Mouse (Mus musculus) liver, embryonic 15.5 days (tissue): Measurements from ENCODE around the gene Khdc4. TPM values are rescaled to one million over a fixed set of nuclear protein-coding genes. Genes with fewer than 3 reads are reported as not detected.

Source experiments
- ATAC-seq: fragments of 200-750 bp; cut with Nextera tagmentation; 2 replicates; pipeline ENCODE4 v1.8.0; 2017; ENCODE audit warnings: moderate number of reproducible peaks, mild to moderate bottlenecking, moderate library complexity; ENCODE audit not compliant: insufficient read depth
- H3K27ac ChIP-seq: fragments of 300-500 bp; sonication (generic); replicated peaks from 2 replicates; pipeline ENCODE4 v1.5.1; 2015; ENCODE audit warnings: mild to moderate bottlenecking, inconsistent platforms
- H3K27me3 ChIP-seq: fragments of 300-500 bp; sonication (generic); 2 replicates; pipeline ENCODE4 v1.6.1; 2015; ENCODE audit warnings: mild to moderate bottlenecking, inconsistent platforms
- H3K36me3 ChIP-seq: fragments of 300-500 bp; sonication (generic); replicated peaks from 2 replicates; pipeline ENCODE4 v1.6.1; 2015; ENCODE audit warnings: moderate library complexity, mild to moderate bottlenecking, inconsistent platforms
- H3K4me1 ChIP-seq: fragments of 300-500 bp; sonication (generic); replicated peaks from 2 replicates; pipeline ENCODE4 v1.6.1; 2015; ENCODE audit warnings: inconsistent platforms
- H3K4me2 ChIP-seq: fragments of 300-500 bp; sonication (generic); 2 replicates; pipeline ENCODE4 v1.6.1; 2015; ENCODE audit warnings: moderate library complexity, mild to moderate bottlenecking, inconsistent platforms
- H3K4me3 ChIP-seq: fragments of 300-500 bp; sonication (generic); replicated peaks from 2 replicates; pipeline ENCODE4 v1.5.1; 2015; ENCODE audit warnings: mild to moderate bottlenecking, inconsistent platforms
- H3K9ac ChIP-seq: fragments of 300-500 bp; sonication (generic); 2 replicates; pipeline ENCODE4 v1.6.1; 2015; ENCODE audit warnings: moderate library complexity, mild to moderate bottlenecking, inconsistent platforms
- H3K9me3 ChIP-seq: fragments of 300-500 bp; sonication (generic); replicated peaks from 2 replicates; pipeline ENCODE4 v1.6.1; 2016; ENCODE audit warnings: inconsistent platforms
- WGBS: fragments of 180-500 bp; shearing (Covaris S2); methylation state at CpG from one replicate; pipeline ENCODE4 v1.1.7; 2015; ENCODE audit warnings: mixed read lengths; ENCODE audit not compliant: insufficient replicate concordance; 5-methylcytosine and 5-hydroxymethylcytosine counted together
- polyA plus RNA-seq: library from polyadenylated mRNA; unstranded; fragments of >200 nt; fragmentation: Nextera tagmentation; extraction: Ambion mirVana; gene quantifications from 2 replicates; pipeline ENCODE4 v1.2.1, GENCODE M21; 2015

Khdc4 gene
- polyA plus RNA-seq, 1 experiment from 2014 or later: 23.9 TPM

- no peak overlapping the region for H3K4me3 ChIP-seq
- no peaks in the 10 kb centered on the region for H3K9me3 ChIP-seq
- no peaks in the 10 kb centered on the region for H3K27me3 ChIP-seq
- no peak overlapping the region for H3K9ac ChIP-seq
- WGBS: 36% methylated on average over 6 of the region's 6 CpGs
- peaks cover 9% of the 10 kb centered on the region for H3K4me1 ChIP-seq
- ATAC-seq: no peak
- no peaks in the 10 kb centered on the region for H3K36me3 ChIP-seq
- H3K4me2 ChIP-seq: no peak overlapping the region
- H3K27ac ChIP-seq: no peak overlapping the region
These were observed 76.8 kb downstream of the Khdc4 start for GRCm38 (mm10) chr3:88762401-88762831.

Other genes with a start within 250 kb of the Khdc4 start
- gene Sema4a, start 224.6 kb upstream of the Khdc4 start, polyA plus RNA-seq: 25.0 and 26.2 TPM in 2 replicates
- gene Lmna, start 175.8 kb upstream of the Khdc4 start, polyA plus RNA-seq: 133 and 142 TPM in 2 replicates
- 0.60 and 0.67 TPM in 2 replicates for gene Mex3a, start 153.4 kb upstream of the Khdc4 start, polyA plus RNA-seq
- 0.53 TPM in 1 of 2 replicates, not detected in the other for gene Rab25, start 137.5 kb upstream of the Khdc4 start, polyA plus RNA-seq
- gene Lamtor2, start 132.7 kb upstream of the Khdc4 start, polyA plus RNA-seq: 104 and 112 TPM in 2 replicates
- 19.8 and 20.4 TPM in 2 replicates for gene Ubqln4, start 132.0 kb upstream of the Khdc4 start, polyA plus RNA-seq
- 190 and 206 TPM in 2 replicates for gene Ssr2, start 109.9 kb upstream of the Khdc4 start, polyA plus RNA-seq
- 14.4 and 15.0 TPM in 2 replicates for gene Arhgef2, start 79.8 kb upstream of the Khdc4 start, polyA plus RNA-seq
- gene Rxfp4, start 32.7 kb upstream of the Khdc4 start, polyA plus RNA-seq: not detected in 2 replicates
- 32.3 and 34.8 TPM in 2 replicates for gene Rit1, start 31.0 kb downstream of the Khdc4 start, polyA plus RNA-seq
- gene Syt11, start 89.4 kb downstream of the Khdc4 start, polyA plus RNA-seq: 0.73 and 1.3 TPM in 2 replicates
- gene Gon4l, start 149.4 kb downstream of the Khdc4 start, polyA plus RNA-seq: 2.7 and 3.3 TPM in 2 replicates
- 12.0 and 12.9 TPM in 2 replicates for gene Msto1, start 228.2 kb downstream of the Khdc4 start, polyA plus RNA-seq